Mouse (Mus musculus) heart, postnatal 0 days (tissue): Measurements from ENCODE around the gene Nampt.
"Not testable (repeated sequence)": the region's sequence is repeated elsewhere in the genome, so short reads cannot be mapped to it uniquely, and the experiment has no call there.

ENCODE experiments used
- CTCF ChIP-seq: IDR thresholded peaks from 2 replicates; pipeline ENCODE4 v1.5.1; 2016; ENCODE audit warnings: antibody characterized with exemption, control low read depth, low read depth
- EP300 ChIP-seq: IDR thresholded peaks from 2 replicates; pipeline ENCODE4 v1.6.1; 2016; ENCODE audit warnings: antibody characterized with exemption, low read depth

- not testable (repeated sequence) for TF ChIP-seq CTCF, EP300
Observed at GRCm38 (mm10) chr12:32891271-32891670, 71.9 kb downstream of the Nampt start.
